Mouse (Mus musculus) neural tube, embryonic 13.5 days (tissue): Measurements from ENCODE around the gene Prph. TPM values are rescaled to one million over a fixed set of nuclear protein-coding genes. Genes with fewer than 3 reads are reported as not detected.

Experiments
- ATAC-seq: fragments of 200-750 bp; cut with Nextera tagmentation; 2 replicates; pipeline ENCODE4 v1.8.0; 2017; ENCODE audit warnings: low read depth, mild to moderate bottlenecking, moderate TSS enrichment, moderate library complexity
- H3K27ac ChIP-seq: fragments of 300-500 bp; sonication (generic); replicated peaks from 2 replicates; pipeline ENCODE4 v1.5.1; 2015; ENCODE audit warnings: moderate library complexity, mild to moderate bottlenecking, inconsistent platforms
- H3K27me3 ChIP-seq: fragments of 300-500 bp; sonication (generic); 2 replicates; pipeline ENCODE4 v1.6.1; 2015; ENCODE audit warnings: mild to moderate bottlenecking, inconsistent platforms
- H3K36me3 ChIP-seq: fragments of 300-500 bp; sonication (generic); 2 replicates; pipeline ENCODE4 v1.6.1; 2015; ENCODE audit warnings: mild to moderate bottlenecking, inconsistent platforms
- H3K4me1 ChIP-seq: fragments of 300-500 bp; sonication (generic); replicated peaks from 2 replicates; pipeline ENCODE4 v1.6.1; 2015; ENCODE audit warnings: inconsistent platforms
- H3K4me2 ChIP-seq: fragments of 300-500 bp; sonication (generic); 2 replicates; pipeline ENCODE4 v1.6.1; 2015; ENCODE audit warnings: inconsistent platforms, mild to moderate bottlenecking, moderate library complexity
- H3K4me3 ChIP-seq: fragments of 300-500 bp; sonication (generic); 2 replicates; pipeline ENCODE4 v1.5.1; 2015; ENCODE audit warnings: mild to moderate bottlenecking, inconsistent platforms
- H3K9ac ChIP-seq: fragments of 300-500 bp; sonication (generic); 2 replicates; pipeline ENCODE4 v1.6.1; 2015; ENCODE audit warnings: moderate library complexity, mild to moderate bottlenecking, inconsistent platforms
- H3K9me3 ChIP-seq: fragments of 300-500 bp; sonication (generic); 2 replicates; pipeline ENCODE4 v1.6.1; 2016; ENCODE audit warnings: inconsistent platforms
- WGBS: fragments of 180-500 bp; shearing (Covaris S2); methylation state at CpG from one replicate; pipeline ENCODE4 v1.1.7; 2015; 5-methylcytosine and 5-hydroxymethylcytosine counted together
- polyA plus RNA-seq: library from polyadenylated mRNA; unstranded; fragments of >200 nt; fragmentation: Nextera tagmentation; extraction: Ambion mirVana; gene quantifications from 2 replicates; pipeline ENCODE4 v1.2.1, GENCODE M21; 2015

Gene Prph
- polyA plus RNA-seq, 1 experiment from 2014 or later = 371 TPM

- 91% methylated on average over 16 of the region's 16 CpGs for WGBS
- Histone ChIP-seq H3K27me3 (peaks cover 49% of the 10 kb centered on the region), H3K27ac (no peak overlapping the region), H3K4me1 (peaks cover 2% of the 10 kb centered on the region; the same call in 1 of the 2 replicates), H3K4me3 (no peak overlapping the region), H3K36me3 (no peaks in the 10 kb centered on the region), H3K9ac (no peak overlapping the region), H3K9me3 (no peaks in the 10 kb centered on the region), H3K4me2 (no peak overlapping the region)
- ATAC-seq = no peak
Observed at GRCm38 (mm10) chr15:99082840-99083239, 27.9 kb downstream of the Prph start.

GRCm38 (mm10) chr15:99083258-99083657 lies 28.3 kb downstream of the Prph start:
- Histone ChIP-seq H3K9me3 (no peaks in the 10 kb centered on the region), H3K4me1 (peaks cover 6% of the 10 kb centered on the region), H3K27me3 (peaks cover 53% of the 10 kb centered on the region), H3K36me3 (no peaks in the 10 kb centered on the region), H3K4me3 (no peak overlapping the region), H3K9ac (no peak overlapping the region), H3K27ac (no peak overlapping the region), H3K4me2 (no peak overlapping the region)
- WGBS = 70% methylated on average over 9 of the region's 9 CpGs
- ATAC-seq = no peak

GRCm38 (mm10) chr15:99083867-99084557 lies 29.0 kb downstream of the Prph start:
- Histone ChIP-seq H3K9ac (no peak overlapping the region), H3K27ac (no peak overlapping the region), H3K36me3 (no peaks in the 10 kb centered on the region), H3K27me3 (peaks cover 60% of the 10 kb centered on the region), H3K4me2 (no peak overlapping the region), H3K9me3 (no peaks in the 10 kb centered on the region), H3K4me1 (peaks cover 14% of the 10 kb centered on the region), H3K4me3 (no peak overlapping the region)
- 10% methylated on average over 11 of the region's 11 CpGs for WGBS
- ATAC-seq = no peak

GRCm38 (mm10) chr15:99084618-99085017 lies 29.6 kb downstream of the Prph start:
- Histone ChIP-seq H3K4me2 (no peak overlapping the region), H3K27me3 (peaks cover 67% of the 10 kb centered on the region), H3K9me3 (no peaks in the 10 kb centered on the region), H3K27ac (no peak overlapping the region), H3K9ac (no peak overlapping the region), H3K4me1 (peaks cover 19% of the 10 kb centered on the region), H3K4me3 (no peak overlapping the region), H3K36me3 (no peaks in the 10 kb centered on the region)
- WGBS = 9% methylated on average over 19 of the region's 19 CpGs
- no peak for ATAC-seq

- no peak overlapping the region for H3K4me3 ChIP-seq
- H3K4me1 ChIP-seq = peaks cover 26% of the 10 kb centered on the region
- H3K9ac ChIP-seq = no peak overlapping the region
- peaks cover 80% of the 10 kb centered on the region for H3K27me3 ChIP-seq
- no peaks in the 10 kb centered on the region for H3K9me3 ChIP-seq
- no peaks in the 10 kb centered on the region for H3K36me3 ChIP-seq
- no peak overlapping the region for H3K4me2 ChIP-seq
- 66% methylated on average over 4 of the region's 4 CpGs for WGBS
- no peak overlapping the region for H3K27ac ChIP-seq
- no peak for ATAC-seq
Observed at GRCm38 (mm10) chr15:99085997-99086396, 31.0 kb downstream of the Prph start.

- no peak within 1 kb of the TSS for H3K27ac ChIP-seq
- ATAC-seq = no peak
- peaks cover 32% of the 10 kb centered on the region for H3K4me1 ChIP-seq
- WGBS = 6% methylated on average over 56 of the region's 60 CpGs
- H3K9ac ChIP-seq = peak within 1 kb of the TSS; percentile 38; the same call in 1 of the 2 replicates
- H3K27me3 ChIP-seq = peaks cover 94% of the 10 kb centered on the region
- peak within 1 kb of the TSS; percentile 49 for H3K4me2 ChIP-seq
- no peaks in the 10 kb centered on the region for H3K36me3 ChIP-seq
- no peaks in the 10 kb centered on the region for H3K9me3 ChIP-seq
- H3K4me3 ChIP-seq = peak within 1 kb of the TSS; percentile 27
Observed at GRCm38 (mm10) chr15:99087253-99088075, 32.5 kb downstream of the Prph start, which contains the start of gene C1ql4. Gene C1ql4, minus strand, starts transcription at chr15:99087817.

GRCm38 (mm10) chr15:99088292-99088691 lies 33.3 kb downstream of the Prph start:
- ATAC-seq = peak; percentile 54
- Histone ChIP-seq H3K4me2 (peak overlapping the region; percentile 49), H3K4me3 (peak overlapping the region; percentile 27), H3K4me1 (peaks cover 39% of the 10 kb centered on the region), H3K27ac (no peak overlapping the region), H3K9ac (peak overlapping the region; percentile 38; the same call in 1 of the 2 replicates), H3K27me3 (peaks cover 99% of the 10 kb centered on the region), H3K36me3 (no peaks in the 10 kb centered on the region), H3K9me3 (no peaks in the 10 kb centered on the region)
- under 1% methylated on average over 27 of the region's 27 CpGs for WGBS

- Histone ChIP-seq H3K4me1 (peaks cover 46% of the 10 kb centered on the region), H3K9ac (no peak overlapping the region), H3K4me2 (peak overlapping the region; percentile 49), H3K36me3 (no peaks in the 10 kb centered on the region), H3K27ac (no peak overlapping the region), H3K9me3 (no peaks in the 10 kb centered on the region), H3K4me3 (no peak overlapping the region), H3K27me3 (peaks cover 93% of the 10 kb centered on the region)
- ATAC-seq = no peak
- 7% methylated on average over 14 of the region's 14 CpGs for WGBS
Observed at GRCm38 (mm10) chr15:99089069-99089468, 34.1 kb downstream of the Prph start.

GRCm38 (mm10) chr15:99092870-99093269 lies 37.9 kb downstream of the Prph start, which contains the start of gene Dnajc22:
Gene Dnajc22, plus strand, starts transcription at chr15:99093170.
- peaks cover 77% of the 10 kb centered on the region for H3K4me1 ChIP-seq
- peak within 1 kb of the TSS; percentile 74 for H3K27ac ChIP-seq

GRCm38 (mm10) chr15:99093291-99094258 lies 38.6 kb downstream of the Prph start:
- Histone ChIP-seq H3K36me3 (no peaks in the 10 kb centered on the region), H3K4me3 (peak overlapping the region; percentile 43), H3K27ac (peak overlapping the region; percentile 74), H3K9me3 (no peaks in the 10 kb centered on the region), H3K27me3 (peaks cover 89% of the 10 kb centered on the region), H3K4me1 (peaks cover 77% of the 10 kb centered on the region), H3K9ac (peak overlapping the region; percentile 71), H3K4me2 (peak overlapping the region; percentile 82)
- WGBS = under 1% methylated on average over 56 of the region's 56 CpGs
- peak; percentile 36 for ATAC-seq

More at GRCm38 (mm10) chr15:99092870-99093269, 37.9 kb downstream of the Prph start, which contains the start of gene Dnajc22:
- Histone ChIP-seq H3K4me2 (peak within 1 kb of the TSS; percentile 82), H3K9me3 (no peaks in the 10 kb centered on the region), H3K9ac (peak within 1 kb of the TSS; percentile 71), H3K36me3 (no peaks in the 10 kb centered on the region), H3K27me3 (peaks cover 89% of the 10 kb centered on the region), H3K4me3 (peak within 1 kb of the TSS; percentile 43)
- WGBS = 27% methylated on average over 8 of the region's 8 CpGs
- ATAC-seq = no peak

GRCm38 (mm10) chr15:99094631-99095270 lies 39.8 kb downstream of the Prph start:
- peak overlapping the region; percentile 23; the same call in 1 of the 2 replicates for H3K9ac ChIP-seq
- H3K27me3 ChIP-seq = peaks cover 89% of the 10 kb centered on the region
- peaks cover 75% of the 10 kb centered on the region for H3K4me1 ChIP-seq

More at GRCm38 (mm10) chr15:99094631-99095270, 39.8 kb downstream of the Prph start:
- Histone ChIP-seq H3K4me3 (no peak overlapping the region), H3K9me3 (no peaks in the 10 kb centered on the region), H3K36me3 (no peaks in the 10 kb centered on the region), H3K27ac (no peak overlapping the region), H3K4me2 (peak overlapping the region; percentile 31)
- WGBS = 2% methylated on average over 27 of the region's 27 CpGs
- ATAC-seq = peak; percentile 33
